ENCODE assay signal across 10 mouse cellular contexts in the genomic region with DNA sequence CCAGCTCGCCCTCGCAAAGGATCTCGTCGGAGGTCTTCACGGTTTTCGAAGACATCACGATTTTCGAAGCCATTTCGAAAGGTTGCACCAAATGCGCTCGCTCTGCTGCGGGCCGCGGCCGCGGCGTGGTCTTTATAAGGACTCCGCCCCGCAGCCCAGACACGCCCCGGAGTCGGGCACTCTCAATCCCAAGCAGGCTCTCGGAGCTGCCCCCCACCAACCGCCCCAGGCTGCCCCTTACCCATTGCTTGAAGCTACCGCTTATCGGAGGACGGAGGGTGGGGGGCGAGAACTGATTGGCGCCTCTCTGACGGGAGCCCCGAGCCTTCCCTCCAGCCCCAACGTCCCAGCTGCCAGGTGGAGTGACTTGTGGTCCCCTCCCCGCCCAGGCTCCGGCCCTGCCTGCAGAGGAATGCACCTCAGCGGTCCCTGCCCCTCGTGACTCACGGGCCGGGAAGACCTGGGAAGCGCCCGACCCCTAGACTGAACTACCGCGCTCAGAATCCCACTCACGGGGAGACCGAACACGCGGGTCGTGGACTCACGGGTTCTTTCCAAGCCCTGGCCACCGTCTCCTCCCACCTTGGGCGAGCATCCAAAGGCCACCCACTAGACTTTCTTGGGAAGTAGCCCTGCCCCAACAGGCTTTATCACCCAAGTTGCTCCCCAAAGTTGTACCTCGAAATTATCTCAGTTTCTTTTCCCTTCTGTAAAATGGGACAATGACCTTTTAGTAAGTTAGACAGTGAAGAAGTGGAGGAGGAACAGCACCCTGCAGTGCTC. TPM values are rescaled to one million over a fixed set of nuclear protein-coding genes. Genes with fewer than 3 reads are reported as not detected.
DNase-seq lines count a peak whose midpoint lies in the region; ATAC-seq and TF ChIP-seq lines count a peak whose summit lies in the region.
"Had no signal": no experiment of that assay in that cellular context is flagged by ENCODE, and none has a peak within 500 bp of the region (broad histone marks: within the 10 kb centered on the region; RNA-seq: fewer than 3 reads in every experiment).

A gene (minus strand): TSS at position 733 of the 783 bp plus-strand sequence.

- peaks cover 12% of the 10 kb centered on the region for H3K4me1 ChIP-seq in heart, embryonic 12.5 days (replicated peaks)
- peaks cover 16% of the 10 kb centered on the region for H3K4me1 ChIP-seq in hindbrain, embryonic 15.5 days (replicated peaks)
- peaks cover 3% of the 10 kb centered on the region; the same call in 1 of the 2 replicates for H3K4me1 ChIP-seq in liver, adult 2 months (ENCODE audit: control insufficient read depth, insufficient read depth, low read length)
- peaks cover 11% of the 10 kb centered on the region for H3K4me1 ChIP-seq in midbrain, embryonic 16.5 days (ENCODE audit: control insufficient read depth, insufficient read depth, low read length)

- peak within 1 kb of the TSS; percentile 50 for H3K4me3 ChIP-seq in heart, embryonic 12.5 days
- H3K4me3 ChIP-seq in hindbrain, embryonic 15.5 days = peak within 1 kb of the TSS; percentile 41
- H3K4me3 ChIP-seq in liver, adult 2 months (ENCODE audit: insufficient read depth, low read depth, low read length) = peak within 1 kb of the TSS; percentile 57
- peak within 1 kb of the TSS; percentile 41 for H3K4me3 ChIP-seq in midbrain, embryonic 16.5 days (ENCODE audit: low read depth, low read length)

- no peak for DNase-seq in heart, adult 8-10 months (ENCODE audit: low spot score)
- DNase-seq in embryo, embryonic 9.5 days (ENCODE audit: extremely low spot score) = peak; percentile 57
- DNase-seq in liver, adult 2 months (ENCODE audit: extremely low read depth, low read depth, low spot score) = no peak
- DNase-seq in frontal cortex, postnatal 36 days (ENCODE audit: low spot score in 2 of 2) = no peak
- no peak for DNase-seq in layer of hippocampus, adult 11-12 months (ENCODE audit: low spot score)

- no peak for TF ChIP-seq CTCF in liver, adult 2 months (IDR thresholded peaks at IDR 0.05; ENCODE audit: low read depth, low read length)

- no peak for TF ChIP-seq POLR2A in liver, adult 2 months (IDR thresholded peaks at IDR 0.05; ENCODE audit: extremely low read depth, insufficient read depth, low read length)

- no peaks in the 10 kb centered on the region for H3K79me2 ChIP-seq in liver, adult 2 months (ENCODE audit: control insufficient read depth, insufficient read depth, low read length)

- H3K27me3 ChIP-seq in heart, embryonic 12.5 days (replicated peaks) = peaks cover 66% of the 10 kb centered on the region
- peaks cover 53% of the 10 kb centered on the region for H3K27me3 ChIP-seq in hindbrain, embryonic 15.5 days
- H3K27me3 ChIP-seq in liver, adult 2 months (ENCODE audit: control insufficient read depth, insufficient read depth, low read length) = 0 out of 2 replicates have a peak, but pooled peaks cover 2% of the 10 kb centered on the region
- H3K27me3 ChIP-seq in midbrain, embryonic 16.5 days (ENCODE audit: control insufficient read depth, insufficient read depth, low read depth, low read length) = peaks cover 50% of the 10 kb centered on the region

- peak within 1 kb of the TSS; percentile 91 for H3K4me2 ChIP-seq in heart, embryonic 12.5 days
- peak within 1 kb of the TSS; percentile 71 for H3K4me2 ChIP-seq in hindbrain, embryonic 15.5 days
- H3K4me2 ChIP-seq in midbrain, embryonic 16.5 days (ENCODE audit: low read length) = peak within 1 kb of the TSS; percentile 64

- H3K9me3 ChIP-seq in heart, embryonic 12.5 days (replicated peaks) = no peaks in the 10 kb centered on the region
- no peaks in the 10 kb centered on the region for H3K9me3 ChIP-seq in hindbrain, embryonic 15.5 days
- H3K9me3 ChIP-seq in midbrain, embryonic 16.5 days (replicated peaks; ENCODE audit: control insufficient read depth, low read length, poor library complexity, severe bottlenecking) = no peaks in the 10 kb centered on the region

- no peaks in the 10 kb centered on the region for H3K36me3 ChIP-seq in heart, embryonic 12.5 days
- H3K36me3 ChIP-seq in hindbrain, embryonic 15.5 days = no peaks in the 10 kb centered on the region
- no peaks in the 10 kb centered on the region for H3K36me3 ChIP-seq in liver, adult 2 months (ENCODE audit: control insufficient read depth, insufficient read depth, low read length)
- H3K36me3 ChIP-seq in midbrain, embryonic 16.5 days (ENCODE audit: control insufficient read depth, insufficient read depth, low read length) = no peaks in the 10 kb centered on the region
- H3K36me3 ChIP-seq: G1E had no signal

- H3K9ac ChIP-seq in heart, embryonic 12.5 days = peak within 1 kb of the TSS; percentile 55
- 0 out of 2 replicates have a peak within 1 kb of the TSS, but pooled peaks have one; percentile 1 for H3K9ac ChIP-seq in hindbrain, embryonic 15.5 days
- peak within 1 kb of the TSS; percentile 52 for H3K9ac ChIP-seq in liver, adult 2 months (ENCODE audit: low read depth, low read length)
- peak within 1 kb of the TSS; percentile 44; the same call in 1 of the 2 replicates for H3K9ac ChIP-seq in midbrain, embryonic 16.5 days (ENCODE audit: low read depth, low read length)

- WGBS in heart, embryonic 12.5 days = 2% methylated on average over 51 of the region's 51 CpGs
- 7% methylated on average over 51 of the region's 51 CpGs for WGBS in hindbrain, embryonic 15.5 days
- WGBS in liver, adult 2 months = 3% methylated on average over 51 of the region's 51 CpGs
- WGBS in midbrain, embryonic 16.5 days = 4% methylated on average over 51 of the region's 51 CpGs

- 0 out of 2 replicates have a peak, but pooled peaks have one; percentile 14 for ATAC-seq in heart, embryonic 12.5 days (ENCODE audit: insufficient number of reproducible peaks, low FRiP score)
- no peak for ATAC-seq in hindbrain, embryonic 15.5 days (ENCODE audit: low FRiP score, low read depth)
- ATAC-seq in midbrain, embryonic 16.5 days = no peak

- no peak within 1 kb of the TSS for H3K27ac ChIP-seq in heart, embryonic 12.5 days (ENCODE audit: poor library complexity, severe bottlenecking)
- no peak within 1 kb of the TSS for H3K27ac ChIP-seq in hindbrain, embryonic 15.5 days (replicated peaks)
- no peak within 1 kb of the TSS for H3K27ac ChIP-seq in liver, adult 2 months (replicated peaks; ENCODE audit: insufficient read depth, low read depth, low read length)
- no peak within 1 kb of the TSS for H3K27ac ChIP-seq in midbrain, embryonic 16.5 days (ENCODE audit: low read length)

RNA-seq across cellular contexts. Expression of the gene that starts here (rescaled TPM):
- polyA plus RNA-seq in heart, embryonic 12.5 days (2016; fragmentation: Nextera tagmentation; extraction: Ambion mirVana) = 1.7 and 2.2 TPM in 2 replicates
- total RNA-seq in heart, adult 8-10 months (2022) = not detected
- polyA plus RNA-seq in hindbrain, embryonic 15.5 days (2015; fragmentation: Nextera tagmentation; extraction: Ambion mirVana) = 0.54 and 1.2 TPM in 2 replicates
- 0.28 TPM in 1 of 2 replicates, not detected in the other for total RNA-seq in liver, adult 2 months (2014; rRNA removed)
- 0.40 TPM in 1 of 2 replicates, not detected in the other for polyA plus RNA-seq in liver, adult 2 months (2012; rRNA removed)
- 0.93 TPM in 1 of 2 replicates, not detected in the other for polyA plus RNA-seq in midbrain, embryonic 16.5 days (2015; fragmentation: Nextera tagmentation; extraction: Ambion mirVana)
- total RNA-seq: neutrophil, adult 5-6 weeks had no signal

Comparison
In these comparisons a context has a peak if more than half of its experiments do, and no peak if none do; other contexts are left out.
1. H3K9ac ChIP-seq: peak in every context shown above with its lines; median percentile 55 in heart, embryonic 12.5 days; 52 in liver, adult 2 months; 44 in midbrain, embryonic 16.5 days; 1 in hindbrain, embryonic 15.5 days.